Mouse (Mus musculus): ENCODE measurements around the gene Olfr92.

GRCm38 (mm10) chr17:37083327-37083726 lies 36.6 kb downstream of the Olfr92 start:
- TF ChIP-seq CTCF (IDR thresholded peaks at IDR 0.05; ENCODE audit: low read depth) (peak; percentile 96), EP300 (IDR thresholded peaks at IDR 0.05; ENCODE audit: low read depth) (no peak)

All from heart, postnatal 0 days (tissue).